Mouse (Mus musculus) cerebellum, adult 2 months (tissue): ENCODE data around the gene Fam98b. TPM values are rescaled to one million over a fixed set of nuclear protein-coding genes. Genes with fewer than 3 reads are reported as not detected.
A peak's percentile ranks its signal among the peaks of the same experiment; 100 is the strongest.

Experiments
- DNase-seq, 2 experiments: peaks; one replicate each; pipeline ENCODE4 v3.0.0; 2021
- H3K27ac ChIP-seq: fragments of 200-500 bp; 2 replicates; pipeline ENCODE4 v1.5.1; 2012; ENCODE audit warnings: low read length, control low read depth, inconsistent platforms; ENCODE audit not compliant: insufficient read depth
- H3K27me3 ChIP-seq: fragments of 200-500 bp; 2 replicates; pipeline ENCODE4 v1.6.1; 2012; ENCODE audit warnings: inconsistent platforms, mild to moderate bottlenecking, low read length, moderate library complexity; ENCODE audit not compliant: control insufficient read depth, insufficient read depth
- H3K4me1 ChIP-seq: fragments of 200-500 bp; 2 replicates; pipeline ENCODE4 v1.6.1; 2011; ENCODE audit warnings: low read length; ENCODE audit not compliant: control insufficient read depth, insufficient read depth
- H3K4me3 ChIP-seq: fragments of 200-500 bp; replicated peaks from 2 replicates; pipeline ENCODE3; 2011; ENCODE audit warnings: mild to moderate bottlenecking, low read depth, low read length, control low read depth; ENCODE audit not compliant: insufficient read depth
- CTCF ChIP-seq: fragments of 200-500 bp; IDR thresholded peaks from 2 replicates; pipeline ENCODE4 v1.5.1; 2011; ENCODE audit warnings: low read depth, mild to moderate bottlenecking, control low read depth, low read length, moderate library complexity, borderline replicate concordance; ENCODE audit not compliant: insufficient read depth
- POLR2A ChIP-seq: fragments of 200-500 bp; IDR thresholded peaks from 2 replicates; pipeline ENCODE4 v1.6.1; 2011; ENCODE audit warnings: low read length, control low read depth, borderline replicate concordance; ENCODE audit not compliant: insufficient read depth
- WGBS: fragments of 180-500 bp; shearing (Covaris S2); methylation state at CpG from one replicate; pipeline ENCODE4 v1.1.7; 2018; 5-methylcytosine and 5-hydroxymethylcytosine counted together
- polyA plus RNA-seq: library from polyadenylated mRNA; depleted of rRNA; stranded (reverse); fragments of >200 nt; gene quantifications from 2 replicates; pipeline ENCODE4 v1.2.3, GENCODE M21; 2012

The Fam98b gene
- polyA plus RNA-seq, 1 experiment, result 33.0 TPM

- no peak for DNase-seq
- no peak overlapping the region for H3K27ac ChIP-seq
- 0 out of 2 replicates have a peak, but pooled peaks cover 3% of the 10 kb centered on the region for H3K4me1 ChIP-seq
- no peaks in the 10 kb centered on the region for H3K27me3 ChIP-seq
- 7% methylated on average over 15 of the region's 15 CpGs for WGBS
- TF ChIP-seq CTCF, result no peak
- TF ChIP-seq POLR2A, result no peak
- H3K4me3 ChIP-seq, result no peak overlapping the region
These were observed 31.8 kb upstream of the Fam98b start for GRCm38 (mm10) chr2:117217695-117218216.

GRCm38 (mm10) chr2:117219536-117219935 is 30.0 kb upstream of the Fam98b start:
- Histone ChIP-seq H3K4me1 (no peaks in the 10 kb centered on the region), H3K27ac (no peak overlapping the region), H3K27me3 (no peaks in the 10 kb centered on the region), H3K4me3 (no peak overlapping the region)
- no peak for DNase-seq
- TF ChIP-seq CTCF, result no peak
- TF ChIP-seq POLR2A, result no peak
- 97% methylated on average over 4 of the region's 4 CpGs for WGBS

- Histone ChIP-seq H3K27me3 (no peaks in the 10 kb centered on the region), H3K27ac (no peak overlapping the region), H3K4me1 (no peaks in the 10 kb centered on the region), H3K4me3 (no peak overlapping the region)
- TF ChIP-seq POLR2A (no peak), CTCF (no peak)
- DNase-seq, result no peak
- WGBS, result 83% methylated on average over 9 of the region's 9 CpGs
These were observed 26.9 kb upstream of the Fam98b start for GRCm38 (mm10) chr2:117222651-117223050.

- Histone ChIP-seq H3K27me3 (no peaks in the 10 kb centered on the region), H3K27ac (no peak overlapping the region), H3K4me3 (no peak overlapping the region), H3K4me1 (no peaks in the 10 kb centered on the region)
- 27% methylated on average over 11 of the region's 11 CpGs for WGBS
- no peak for DNase-seq
- TF ChIP-seq CTCF (no peak), POLR2A (no peak)
These were observed 20.9 kb upstream of the Fam98b start for GRCm38 (mm10) chr2:117228601-117229125.

- H3K4me1 ChIP-seq, result no peaks in the 10 kb centered on the region
- DNase-seq, result no peak
- H3K27me3 ChIP-seq, result no peaks in the 10 kb centered on the region
- TF ChIP-seq CTCF (no peak), POLR2A (no peak)
- H3K27ac ChIP-seq, result no peak overlapping the region
- no peak overlapping the region for H3K4me3 ChIP-seq
- 71% methylated on average over 7 of the region's 7 CpGs for WGBS
These were observed 19.3 kb upstream of the Fam98b start for GRCm38 (mm10) chr2:117230261-117230660.

- DNase-seq, result peak; percentile 64 to 78
- Histone ChIP-seq H3K27me3 (no peaks in the 10 kb centered on the region), H3K4me1 (no peaks in the 10 kb centered on the region), H3K27ac (no peak overlapping the region), H3K4me3 (no peak overlapping the region)
- TF ChIP-seq POLR2A (no peak), CTCF (peak; percentile 83)
- 4% methylated on average over 13 of the region's 13 CpGs for WGBS
These were observed 18.3 kb upstream of the Fam98b start for GRCm38 (mm10) chr2:117231257-117231656.

GRCm38 (mm10) chr2:117241953-117242352 is 7.6 kb upstream of the Fam98b start:
- Histone ChIP-seq H3K27ac (no peak overlapping the region), H3K4me1 (no peaks in the 10 kb centered on the region), H3K27me3 (no peaks in the 10 kb centered on the region; the same call in 1 of the 2 replicates), H3K4me3 (no peak overlapping the region)
- 36% methylated on average over 4 of the region's 4 CpGs for WGBS
- TF ChIP-seq CTCF (no peak), POLR2A (no peak)
- DNase-seq, result no peak

GRCm38 (mm10) chr2:117250001-117250510 is 517 bp downstream of the Fam98b start:
- no peak for TF ChIP-seq CTCF
- TF ChIP-seq POLR2A, result no peak
- DNase-seq, result no peak
- no peak overlapping the region; the same call in 1 of the 2 replicates for H3K27ac ChIP-seq
- no peaks in the 10 kb centered on the region for H3K4me1 ChIP-seq
- H3K4me3 ChIP-seq, result peak overlapping the region; percentile 91
- no peaks in the 10 kb centered on the region for H3K27me3 ChIP-seq
- under 1% methylated on average over 24 of the region's 24 CpGs for whole genome bisulfite sequencing
